Mouse (Mus musculus) midbrain, embryonic 14.5 days (tissue): ENCODE measurements at regions not wholly inside any gene's neighbourhood (a gene's known extent, or its start where the extent isn't known, plus 50 kb on each side); places are given as distances from the start of the nearest gene placed in this dataset.

Source experiments
- ATAC-seq: fragments of 200-750 bp; cut with Nextera tagmentation; 2 replicates; pipeline ENCODE4 v1.8.0; 2017; ENCODE audit warnings: moderate number of reproducible peaks, moderate library complexity; ENCODE audit not compliant: low FRiP score, low TSS enrichment
- DNase-seq: peaks from one replicate; pipeline ENCODE4 v3.0.0-alpha.2; 2015
- H3K27ac ChIP-seq: fragments of 300-500 bp; sonication (generic); replicated peaks from 2 replicates; pipeline ENCODE4 v1.5.1; 2014; ENCODE audit warnings: mild to moderate bottlenecking, low read depth, low read length, moderate library complexity
- H3K27me3 ChIP-seq: fragments of 300-500 bp; sonication (generic); 2 replicates; pipeline ENCODE4 v1.6.1; 2014; ENCODE audit warnings: low read length, control low read depth, mixed read lengths; ENCODE audit not compliant: control insufficient read depth, insufficient read depth
- H3K36me3 ChIP-seq: fragments of 300-500 bp; sonication (generic); 2 replicates; pipeline ENCODE4 v1.6.1; 2014; ENCODE audit warnings: low read length, control low read depth; ENCODE audit not compliant: control insufficient read depth, insufficient read depth
- H3K4me1 ChIP-seq: fragments of 300-500 bp; sonication (generic); 2 replicates; pipeline ENCODE4 v1.6.1; 2014; ENCODE audit warnings: mild to moderate bottlenecking, antibody characterized with exemption, low read length, control low read depth; ENCODE audit not compliant: control insufficient read depth, insufficient read depth
- H3K4me2 ChIP-seq: fragments of 300-500 bp; sonication (generic); 2 replicates; pipeline ENCODE4 v1.6.1; 2014; ENCODE audit warnings: mild to moderate bottlenecking, low read length, moderate library complexity
- H3K4me3 ChIP-seq: fragments of 300-500 bp; sonication (generic); replicated peaks from 2 replicates; pipeline ENCODE4 v1.5.1; 2014; ENCODE audit warnings: low read depth, low read length
- H3K9ac ChIP-seq: fragments of 300-500 bp; sonication (generic); replicated peaks from 2 replicates; pipeline ENCODE4 v1.6.1; 2014; ENCODE audit warnings: mild to moderate bottlenecking, low read length, moderate library complexity
- H3K9me3 ChIP-seq: fragments of 300-500 bp; sonication (generic); 2 replicates; pipeline ENCODE4 v1.6.1; 2016; ENCODE audit warnings: low read length, control low read depth, mixed read lengths; ENCODE audit not compliant: control insufficient read depth
- WGBS: fragments of 180-500 bp; shearing (Covaris S2); extraction: QIAGEN DNeasy Blood & Tissue Kit; methylation state at CpG from one replicate; pipeline ENCODE4 v1.1.7; 2014; 5-methylcytosine and 5-hydroxymethylcytosine counted together

DNA sequence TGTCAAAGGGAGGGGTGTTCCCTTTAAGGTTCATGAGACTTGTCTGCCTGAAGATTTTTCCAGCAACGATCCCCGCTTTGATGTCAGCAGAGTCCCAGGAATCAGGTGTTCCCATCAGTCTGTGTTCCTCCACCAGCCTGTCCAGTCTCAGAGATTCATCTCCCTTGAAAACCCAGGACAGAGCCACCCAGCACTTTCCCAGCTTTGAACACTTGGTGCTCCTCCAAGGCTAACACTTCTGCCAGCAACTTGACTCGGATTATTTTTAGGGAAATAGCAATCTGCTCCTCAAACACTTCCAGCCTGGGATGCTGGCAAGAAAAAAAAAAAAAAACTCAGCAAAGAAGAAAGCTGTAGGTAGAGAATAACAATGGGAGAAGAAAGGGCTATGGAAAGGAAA is 170.7 kb downstream of the Dyrk2 start:
- ATAC-seq (no peak), DNase-seq (no peak)
- Histone ChIP-seq H3K4me1 (no peaks in the 10 kb centered on the region), H3K36me3 (no peaks in the 10 kb centered on the region), H3K9me3 (no peaks in the 10 kb centered on the region), H3K27ac (no peak overlapping the region), H3K4me2 (no peak overlapping the region), H3K4me3 (no peak overlapping the region), H3K9ac (no peak overlapping the region), H3K27me3 (no peaks in the 10 kb centered on the region)
- WGBS = 77% methylated on average over 3 of the region's 3 CpGs

DNA sequence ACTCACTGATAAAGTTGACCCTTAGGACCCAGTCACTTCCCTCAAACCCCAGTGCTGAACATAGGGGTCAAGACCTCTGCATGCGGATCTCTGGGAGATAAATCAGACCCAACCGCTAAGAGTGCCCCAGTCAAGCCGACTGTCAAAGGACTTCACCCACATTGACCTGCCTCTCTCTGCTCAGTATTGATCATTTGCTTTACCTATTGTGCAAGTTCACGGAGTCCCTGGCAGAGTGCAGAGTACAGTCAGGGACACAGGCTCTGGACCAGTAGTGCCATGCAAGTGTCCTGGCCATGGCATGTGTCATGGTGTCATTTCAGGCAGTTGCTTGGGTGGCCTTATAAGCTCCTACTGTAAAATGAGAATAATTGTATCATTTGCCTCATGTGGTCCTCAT is 169.9 kb downstream of the Dyrk2 start:
- DNase-seq (no peak), ATAC-seq (no peak)
- Histone ChIP-seq H3K9ac (no peak overlapping the region), H3K4me3 (no peak overlapping the region), H3K27ac (no peak overlapping the region), H3K9me3 (no peaks in the 10 kb centered on the region), H3K27me3 (no peaks in the 10 kb centered on the region), H3K36me3 (no peaks in the 10 kb centered on the region), H3K4me2 (no peak overlapping the region), H3K4me1 (no peaks in the 10 kb centered on the region)
- whole genome bisulfite sequencing = 94% methylated on average over 4 of the region's 4 CpGs

DNA sequence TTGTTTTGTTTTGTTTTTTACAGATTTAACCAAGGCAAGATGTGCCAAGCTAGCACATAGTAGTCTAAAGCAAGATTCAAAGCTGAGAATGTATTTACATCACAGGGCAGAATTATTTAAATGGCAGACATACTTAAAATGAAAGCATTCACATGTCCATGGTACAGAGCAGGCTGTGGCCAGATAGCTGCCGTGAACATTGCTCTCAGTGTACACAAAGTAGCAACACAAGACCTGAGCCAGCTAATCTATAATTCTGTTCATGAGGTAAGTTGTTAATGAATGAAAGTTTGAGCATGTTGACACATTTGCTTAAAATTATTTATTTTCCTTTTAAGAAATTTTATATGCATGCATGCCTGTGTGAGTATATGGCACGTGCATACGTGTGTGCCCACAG is 164.0 kb downstream of the Dyrk2 start:
- H3K4me2 ChIP-seq = no peak overlapping the region
- H3K27me3 ChIP-seq = no peaks in the 10 kb centered on the region
- H3K9me3 ChIP-seq = no peaks in the 10 kb centered on the region
- no peak overlapping the region for H3K9ac ChIP-seq
- H3K36me3 ChIP-seq = no peaks in the 10 kb centered on the region
- H3K4me1 ChIP-seq = no peaks in the 10 kb centered on the region
- WGBS = 91% methylated on average over 3 of the region's 3 CpGs
- H3K27ac ChIP-seq = no peak overlapping the region
- no peak overlapping the region for H3K4me3 ChIP-seq
- ATAC-seq = no peak
- no peak for DNase-seq

DNA sequence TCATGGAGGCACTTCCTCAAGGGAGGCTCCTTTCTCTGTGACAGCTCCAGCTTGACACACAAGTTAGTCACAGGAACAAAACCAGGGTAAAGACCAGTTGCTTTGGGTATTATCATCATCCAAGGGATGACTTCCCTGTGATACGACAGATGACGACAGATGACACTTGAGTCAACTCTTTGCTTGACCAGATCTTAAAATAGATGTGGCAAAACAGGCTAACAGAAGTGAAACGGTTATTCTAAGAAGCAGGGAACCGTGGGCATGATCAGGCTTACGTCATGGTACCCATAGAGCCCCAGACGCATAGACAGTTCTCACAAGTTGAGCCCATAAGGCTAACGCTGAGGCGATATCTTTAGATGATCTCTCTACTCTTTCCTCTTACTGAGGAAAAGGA is 160.3 kb downstream of the Dyrk2 start:
- no peaks in the 10 kb centered on the region for H3K36me3 ChIP-seq
- H3K9ac ChIP-seq = no peak overlapping the region
- no peak overlapping the region for H3K4me2 ChIP-seq
- no peaks in the 10 kb centered on the region for H3K4me1 ChIP-seq
- DNase-seq (no peak), ATAC-seq (no peak)
- WGBS = 97% methylated on average over 8 of the region's 8 CpGs
- no peak overlapping the region for H3K4me3 ChIP-seq
- H3K9me3 ChIP-seq = no peaks in the 10 kb centered on the region
- no peaks in the 10 kb centered on the region for H3K27me3 ChIP-seq
- no peak overlapping the region for H3K27ac ChIP-seq

DNA sequence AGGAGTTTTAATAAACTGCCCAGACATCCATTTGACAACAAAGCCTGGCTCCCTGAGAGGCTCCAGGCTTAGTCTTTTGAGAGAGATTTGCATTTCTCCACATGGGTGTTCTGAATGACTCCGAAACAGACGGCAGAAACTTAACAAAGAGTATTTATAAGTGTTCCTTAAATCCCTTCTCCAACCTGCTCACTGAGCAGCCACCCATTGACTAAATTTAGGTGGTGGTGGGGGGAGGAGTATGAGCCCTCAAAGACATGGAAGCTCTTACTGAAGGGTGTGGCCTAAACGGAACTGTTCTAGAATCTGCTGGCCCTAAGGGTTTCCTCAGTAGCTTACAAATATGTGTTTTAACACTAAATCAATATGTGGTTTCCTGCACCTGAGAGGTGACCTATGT is 158.5 kb downstream of the Dyrk2 start:
- no peak overlapping the region for H3K4me3 ChIP-seq

DNA sequence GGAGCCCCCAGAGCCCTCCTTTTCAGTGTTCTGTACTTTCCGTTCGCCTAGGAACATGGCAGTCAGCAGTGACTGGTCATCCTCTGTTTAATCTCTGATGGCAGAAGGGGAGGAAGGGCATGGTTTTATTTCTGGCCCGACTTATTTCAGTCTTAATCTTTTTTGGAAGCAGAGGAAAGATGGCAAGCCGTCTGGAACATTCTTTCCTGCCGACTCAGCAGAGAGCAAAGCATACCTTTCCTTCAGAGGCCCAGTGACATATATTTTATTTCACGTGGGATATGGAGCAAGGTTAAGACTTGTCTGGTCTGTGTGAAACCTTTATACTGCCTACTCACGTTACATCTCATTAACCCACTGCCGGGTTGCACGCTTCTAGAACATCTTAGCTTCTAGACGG is 158.1 kb downstream of the Dyrk2 start:
- no peak for ATAC-seq
- H3K27me3 ChIP-seq = no peaks in the 10 kb centered on the region
- no peaks in the 10 kb centered on the region for H3K9me3 ChIP-seq
- H3K36me3 ChIP-seq = no peaks in the 10 kb centered on the region
- no peaks in the 10 kb centered on the region for H3K4me1 ChIP-seq
- no peak overlapping the region for H3K4me3 ChIP-seq
- H3K27ac ChIP-seq = no peak overlapping the region
- H3K9ac ChIP-seq = no peak overlapping the region
- no peak for DNase-seq
- WGBS = 84% methylated on average over 10 of the region's 10 CpGs
- H3K4me2 ChIP-seq = no peak overlapping the region

More for the DNA sequence above, 158.5 kb downstream of the Dyrk2 start:
- ATAC-seq (no peak), DNase-seq (no peak)
- 14% methylated on average over 3 of the region's 3 CpGs for WGBS
- Histone ChIP-seq H3K9ac (no peak overlapping the region), H3K27me3 (no peaks in the 10 kb centered on the region), H3K4me2 (no peak overlapping the region), H3K9me3 (no peaks in the 10 kb centered on the region), H3K27ac (no peak overlapping the region), H3K4me1 (no peaks in the 10 kb centered on the region), H3K36me3 (no peaks in the 10 kb centered on the region)

DNA sequence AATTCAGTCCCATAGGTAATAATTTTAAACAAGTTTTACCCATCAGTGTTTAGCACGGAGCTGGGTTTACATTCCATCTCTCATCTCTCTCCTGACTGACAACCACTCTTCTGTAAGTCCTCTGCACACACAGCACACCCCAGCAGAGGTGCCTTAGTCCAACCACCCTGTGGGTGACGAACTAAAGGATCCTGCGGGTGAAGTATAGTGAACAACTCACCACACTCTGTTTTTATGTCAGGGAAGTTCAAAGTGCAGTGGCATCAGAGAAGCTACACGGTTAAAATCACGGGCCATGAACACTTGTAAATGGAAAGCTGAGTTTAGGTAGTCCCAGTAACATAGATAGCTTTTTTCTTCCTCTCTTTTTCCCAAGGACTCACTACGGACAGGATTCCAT is 157.1 kb downstream of the Dyrk2 start:
- no peak overlapping the region for H3K27ac ChIP-seq
- ATAC-seq (no peak), DNase-seq (no peak)
- no peaks in the 10 kb centered on the region for H3K36me3 ChIP-seq
- H3K9me3 ChIP-seq = no peaks in the 10 kb centered on the region
- no peaks in the 10 kb centered on the region for H3K4me1 ChIP-seq
- 92% methylated on average over 6 of the region's 6 CpGs for WGBS
- no peaks in the 10 kb centered on the region for H3K27me3 ChIP-seq
- H3K4me2 ChIP-seq = no peak overlapping the region
- no peak overlapping the region for H3K4me3 ChIP-seq
- no peak overlapping the region for H3K9ac ChIP-seq

DNA sequence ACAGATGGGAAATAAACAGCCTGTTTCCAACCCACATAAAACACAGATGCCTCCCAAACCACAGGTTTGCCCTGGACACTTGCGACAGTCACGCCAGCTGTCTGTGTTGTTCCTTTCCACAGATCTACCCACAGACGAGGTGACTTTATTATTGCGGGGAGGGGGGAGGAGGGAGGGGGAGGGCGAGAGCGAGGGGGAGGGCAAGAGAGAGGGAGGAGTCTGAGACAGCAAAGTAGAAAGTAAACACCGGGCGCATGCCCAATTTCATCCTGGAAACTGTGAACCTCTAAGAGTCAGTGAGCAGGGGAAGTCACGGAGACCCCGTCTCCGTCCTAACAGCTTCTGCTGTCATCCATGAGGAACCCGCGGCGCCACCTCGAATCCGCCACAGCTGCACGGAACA is 155.8 kb downstream of the Dyrk2 start:
- no peaks in the 10 kb centered on the region for H3K36me3 ChIP-seq
- no peaks in the 10 kb centered on the region for H3K27me3 ChIP-seq
- no peak overlapping the region for H3K4me3 ChIP-seq
- no peaks in the 10 kb centered on the region for H3K4me1 ChIP-seq
- no peak overlapping the region for H3K27ac ChIP-seq
- ATAC-seq = no peak
- no peak overlapping the region for H3K9ac ChIP-seq
- no peak overlapping the region for H3K4me2 ChIP-seq
- no peaks in the 10 kb centered on the region for H3K9me3 ChIP-seq
- WGBS = 90% methylated on average over 17 of the region's 17 CpGs
- no peak for DNase-seq

DNA sequence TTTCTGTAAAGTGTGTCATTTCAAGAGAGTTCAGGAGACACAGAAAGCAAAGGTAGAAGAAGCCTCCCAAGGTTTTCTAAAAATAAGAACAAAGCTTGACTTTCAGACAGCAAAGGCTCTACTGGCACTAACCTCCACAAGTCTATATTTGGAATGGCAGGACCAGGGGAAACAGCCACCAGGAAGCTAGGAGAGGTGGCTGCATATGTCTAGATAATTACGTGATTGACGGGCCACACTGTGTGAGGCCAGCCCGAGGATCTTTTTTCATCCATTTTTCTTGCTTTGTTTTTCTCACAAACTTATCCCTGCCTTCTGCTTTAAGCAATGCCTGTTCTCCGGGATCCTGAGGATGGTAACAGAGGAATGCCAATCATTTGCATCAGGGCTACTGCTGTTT is 155.4 kb downstream of the Dyrk2 start:
- H3K27me3 ChIP-seq = no peaks in the 10 kb centered on the region
- H3K9me3 ChIP-seq = no peaks in the 10 kb centered on the region
- H3K4me2 ChIP-seq = no peak overlapping the region
- no peaks in the 10 kb centered on the region for H3K36me3 ChIP-seq
- DNase-seq (no peak), ATAC-seq (no peak)
- H3K27ac ChIP-seq = no peak overlapping the region
- no peak overlapping the region for H3K4me3 ChIP-seq
- 90% methylated on average over 4 of the region's 4 CpGs for WGBS
- no peaks in the 10 kb centered on the region for H3K4me1 ChIP-seq
- H3K9ac ChIP-seq = no peak overlapping the region
